Mouse (Mus musculus): ENCODE measurements around the gene Gm36028. TPM values are rescaled to one million over a fixed set of nuclear protein-coding genes. Genes with fewer than 3 reads are reported as not detected.
A peak's percentile ranks its signal among the peaks of the same experiment; 100 is the strongest.

Gm36028 gene
- total RNA-seq, 1 experiment from 2014 or later = 0.64 TPM

GRCm38 (mm10) chr16:37865841-37866240 lies 4.9 kb upstream of the Gm36028 start:
- no peak for ATAC-seq (replicated peaks; ENCODE audit: low read depth, poor library complexity, severe bottlenecking)

- no peak for ATAC-seq (replicated peaks; ENCODE audit: low read depth, poor library complexity, severe bottlenecking)
Observed at GRCm38 (mm10) chr16:37863876-37864275, 2.9 kb upstream of the Gm36028 start.

- no peak for ATAC-seq (replicated peaks; ENCODE audit: low read depth, poor library complexity, severe bottlenecking)
Observed at GRCm38 (mm10) chr16:37860213-37860612, 733 bp downstream of the Gm36028 start.

DNA sequence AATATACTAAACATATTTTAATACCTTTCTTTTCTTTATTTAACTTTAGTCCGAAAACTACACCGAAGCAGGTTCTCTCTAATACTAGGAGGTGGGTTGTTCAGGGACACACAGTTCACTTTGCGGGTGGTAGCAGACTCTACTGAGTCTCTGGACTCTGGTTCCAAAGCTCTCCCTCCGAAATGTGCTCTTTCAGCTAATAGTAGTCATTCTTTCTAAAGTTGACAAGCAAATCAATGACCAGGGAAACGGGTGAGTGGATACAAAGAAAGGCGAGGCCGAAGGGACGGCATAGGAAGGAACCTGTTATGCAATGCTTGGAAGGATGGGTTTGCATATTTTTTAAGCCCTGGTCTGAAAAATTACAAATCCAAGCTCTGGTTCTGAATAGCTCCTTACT lies 3.5 kb downstream of the Gm36028 start:
- no peak for ATAC-seq (replicated peaks; ENCODE audit: low read depth, poor library complexity, severe bottlenecking)

DNA sequence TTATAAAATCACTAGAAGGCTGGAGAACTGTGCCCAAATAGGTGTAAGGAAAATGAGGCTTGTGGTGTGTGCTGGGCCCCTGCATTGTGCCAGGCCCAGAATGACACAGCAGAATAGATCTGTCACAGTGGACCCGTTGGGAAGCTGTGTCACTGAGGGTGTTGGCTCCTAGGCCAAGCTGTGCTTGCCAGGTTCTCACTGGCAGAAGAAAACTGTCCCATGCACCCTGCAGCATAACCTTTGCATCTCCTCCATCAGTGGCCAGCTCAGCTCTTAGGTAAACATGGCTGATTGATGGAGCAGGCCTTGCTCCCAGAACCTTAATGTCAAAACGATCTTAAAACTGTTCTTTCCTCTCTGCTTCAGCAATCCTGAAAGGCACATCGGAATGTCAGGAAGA lies 4.6 kb downstream of the Gm36028 start:
- peak; percentile 74; the same call in 1 of the 2 replicates for ATAC-seq (replicated peaks; ENCODE audit: low read depth, poor library complexity, severe bottlenecking)

DNA sequence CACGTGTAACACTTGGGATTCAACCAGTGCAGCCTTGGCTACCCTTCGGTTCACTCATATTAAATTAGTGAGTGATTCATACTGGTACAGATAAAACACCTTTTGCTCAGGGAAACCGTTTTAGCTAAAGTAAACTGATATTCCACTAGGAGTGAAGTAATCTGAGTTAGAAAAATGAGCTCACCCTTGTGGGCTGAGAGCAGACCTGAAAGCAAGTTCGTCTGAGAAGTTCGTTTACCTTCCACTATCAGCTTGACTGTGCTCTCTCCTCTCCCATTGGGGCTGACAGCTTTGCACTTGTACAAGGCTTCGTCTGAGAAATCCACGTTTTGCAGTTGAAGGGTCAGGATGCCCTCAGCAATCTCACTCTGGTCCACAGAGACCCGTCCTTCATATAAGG lies 5.4 kb downstream of the Gm36028 start:
- no peak for ATAC-seq (replicated peaks; ENCODE audit: low read depth, poor library complexity, severe bottlenecking)

DNA sequence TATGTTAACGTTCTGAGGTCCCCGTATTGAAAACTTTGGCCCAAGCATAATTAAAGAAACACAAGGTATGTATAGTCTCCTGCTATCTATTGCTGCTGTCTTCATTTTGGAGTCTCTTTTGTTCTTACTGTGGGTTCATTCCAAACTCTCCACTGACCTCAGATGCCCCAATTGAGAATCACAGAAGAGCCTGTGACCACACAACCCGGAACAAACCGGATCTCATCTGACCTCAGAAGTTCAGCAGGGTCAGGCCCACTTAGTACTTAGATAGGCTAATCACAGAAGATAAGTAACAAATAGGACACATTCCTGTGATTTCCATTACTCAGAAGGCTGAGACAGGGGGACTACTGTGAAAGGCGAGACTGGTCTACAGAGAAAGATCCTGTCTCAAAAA lies 6.4 kb downstream of the Gm36028 start:
- ATAC-seq (replicated peaks; ENCODE audit: low read depth, poor library complexity, severe bottlenecking) = no peak; the same call in 1 of the 2 replicates

DNA sequence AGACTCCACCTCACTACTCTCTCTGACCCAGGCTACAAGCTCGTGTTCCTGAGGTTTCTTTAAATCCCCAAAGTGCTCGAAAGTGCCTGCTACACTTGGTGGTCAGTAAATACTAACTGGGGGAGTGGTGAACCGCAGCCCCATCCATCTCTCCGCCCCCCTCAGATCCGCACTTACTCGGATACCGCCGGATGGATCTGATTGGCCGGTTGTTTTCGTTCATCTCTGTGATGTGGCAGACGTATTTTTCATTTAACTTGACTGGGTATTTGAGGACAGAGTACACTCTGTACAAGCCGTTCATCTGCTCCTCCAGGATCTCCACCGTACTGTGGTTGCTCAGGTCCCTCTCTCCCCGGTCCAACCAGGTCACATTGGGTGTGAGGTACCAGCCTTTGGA lies 6.9 kb downstream of the Gm36028 start:
- ATAC-seq (replicated peaks; ENCODE audit: low read depth, poor library complexity, severe bottlenecking) = no peak

- ATAC-seq (replicated peaks; ENCODE audit: low read depth, poor library complexity, severe bottlenecking) = no peak
Observed at GRCm38 (mm10) chr16:37853279-37853678, 7.7 kb downstream of the Gm36028 start.

DNA sequence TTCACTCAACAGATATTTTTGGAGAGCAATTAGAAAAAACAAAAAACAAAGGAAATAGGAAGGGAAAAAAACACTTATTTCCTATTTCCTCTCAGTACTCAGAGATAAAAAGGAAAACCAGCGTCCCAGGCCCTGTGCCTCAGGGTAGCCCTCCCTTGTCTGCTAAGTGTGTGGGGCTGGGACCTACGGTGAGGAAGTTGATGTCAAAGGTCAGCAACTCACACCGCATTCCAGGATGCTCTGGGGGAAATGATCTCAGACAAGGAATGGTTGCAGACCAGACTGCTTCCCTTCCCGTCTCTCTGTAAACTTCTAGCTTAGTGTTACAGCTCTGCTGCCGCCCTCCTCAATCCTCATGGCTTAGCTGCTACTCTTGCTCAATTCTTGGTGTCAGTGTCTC lies 9.6 kb downstream of the Gm36028 start:
- no peak for ATAC-seq (replicated peaks; ENCODE audit: low read depth, poor library complexity, severe bottlenecking)

GRCm38 (mm10) chr16:37847081-37847480 lies 13.9 kb downstream of the Gm36028 start:
- no peak for ATAC-seq (replicated peaks; ENCODE audit: low read depth, poor library complexity, severe bottlenecking)

DNA sequence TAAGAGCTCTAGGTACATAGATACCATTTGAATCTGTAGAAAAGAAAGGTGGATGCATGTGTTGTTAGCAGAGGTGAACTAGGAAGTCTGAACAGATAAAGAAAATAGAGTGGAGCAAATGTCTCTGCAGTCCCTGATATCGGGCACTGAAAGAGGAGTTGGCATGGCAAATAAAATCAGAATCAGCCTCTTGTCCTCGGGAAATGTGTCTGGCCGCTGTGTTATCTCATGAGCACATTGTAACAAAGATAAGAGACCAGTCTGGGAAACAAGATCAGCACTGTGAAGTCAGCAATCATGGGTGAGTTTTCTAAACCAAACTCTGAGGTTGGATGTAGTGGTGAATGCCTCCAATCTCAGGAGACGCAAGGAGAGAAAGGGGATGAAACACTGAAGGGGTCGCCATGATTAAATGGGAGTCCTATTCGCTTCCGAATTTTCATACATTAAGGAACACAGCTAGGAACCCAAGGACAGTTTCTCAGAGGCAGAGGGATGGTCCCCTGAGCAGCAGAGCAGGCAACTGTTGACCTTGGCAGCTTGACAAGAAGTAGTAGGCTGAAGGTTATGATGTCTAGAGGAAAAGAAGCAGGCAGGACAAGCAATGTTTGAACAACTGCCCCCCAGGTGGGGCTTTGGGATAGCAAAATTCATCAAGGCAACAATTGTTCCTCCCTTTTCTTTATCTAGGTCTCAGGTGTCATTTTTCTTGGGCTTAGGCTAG lies 15.6 kb downstream of the Gm36028 start:
- no peak for ATAC-seq (replicated peaks; ENCODE audit: low read depth, poor library complexity, severe bottlenecking)

DNA sequence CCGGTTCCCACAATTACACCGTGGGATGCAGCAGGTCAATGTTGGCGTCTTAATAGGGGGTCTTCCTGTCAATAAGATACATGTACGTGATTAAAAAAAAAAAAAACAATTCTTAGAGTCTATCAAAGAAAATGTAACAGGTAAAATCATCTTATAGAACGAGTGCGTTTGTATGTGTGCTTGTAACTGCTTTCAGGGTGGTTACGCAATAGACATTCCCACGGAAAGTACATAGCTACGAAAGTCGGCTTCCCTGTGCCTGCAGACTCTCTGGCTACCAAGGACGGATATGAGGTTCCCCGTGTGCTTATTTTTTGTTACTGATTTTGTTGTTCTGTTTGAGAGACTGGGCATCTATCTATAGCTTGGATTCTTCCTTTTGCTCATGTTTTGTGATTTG lies 17.2 kb downstream of the Gm36028 start:
- no peak for ATAC-seq (replicated peaks; ENCODE audit: low read depth, poor library complexity, severe bottlenecking)

- no peak for ATAC-seq (replicated peaks; ENCODE audit: low read depth, poor library complexity, severe bottlenecking)
Observed at GRCm38 (mm10) chr16:37842439-37842838, 18.5 kb downstream of the Gm36028 start.

DNA sequence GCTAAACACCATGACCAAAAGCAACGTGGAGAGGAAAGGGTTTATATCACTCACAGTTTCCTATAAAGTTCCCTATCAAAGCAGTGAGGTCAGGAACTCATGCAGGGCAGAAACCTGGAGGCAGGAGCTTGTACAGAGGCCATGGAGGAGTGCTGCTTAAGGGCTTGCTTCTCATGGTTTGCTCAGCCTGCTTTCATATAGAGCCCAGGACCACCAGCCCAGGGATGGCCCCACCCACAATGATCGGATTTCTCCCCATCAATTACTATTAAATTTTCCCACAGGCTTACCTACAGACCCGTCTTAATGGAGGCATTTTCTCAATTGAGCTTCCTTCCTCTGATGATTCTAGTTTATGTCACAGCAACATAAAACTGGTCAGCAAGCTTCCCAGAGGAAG lies 23.4 kb downstream of the Gm36028 start:
- no peak for ATAC-seq (replicated peaks; ENCODE audit: low read depth, poor library complexity, severe bottlenecking)

- no peak for ATAC-seq (replicated peaks; ENCODE audit: low read depth, poor library complexity, severe bottlenecking)
Observed at GRCm38 (mm10) chr16:37831041-37831440, 29.9 kb downstream of the Gm36028 start.

- no peak for ATAC-seq (replicated peaks; ENCODE audit: low read depth, poor library complexity, severe bottlenecking)
Observed at GRCm38 (mm10) chr16:37826286-37826685, 34.7 kb downstream of the Gm36028 start.

- no peak for ATAC-seq (replicated peaks; ENCODE audit: low read depth, poor library complexity, severe bottlenecking)
Observed at GRCm38 (mm10) chr16:37824778-37825505, 36.0 kb downstream of the Gm36028 start.

DNA sequence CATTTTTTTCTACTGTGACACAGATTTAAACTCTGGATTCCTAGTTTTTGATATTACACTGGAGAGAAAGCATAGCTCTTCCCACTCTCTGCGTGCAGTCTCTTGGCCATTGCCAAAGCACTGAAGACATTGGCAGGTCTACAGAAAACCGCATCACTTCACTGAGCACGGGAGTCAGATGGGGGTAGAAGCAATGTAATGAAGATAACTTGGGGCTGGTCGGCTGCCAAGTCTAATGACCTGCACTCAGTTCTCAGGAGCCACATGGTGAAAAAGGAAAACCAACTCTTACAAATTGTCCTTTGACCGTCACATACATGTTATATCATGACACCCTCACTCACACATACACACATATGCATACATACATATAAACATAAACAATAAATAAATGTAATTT lies 37.0 kb downstream of the Gm36028 start:
- ATAC-seq (replicated peaks; ENCODE audit: low read depth, poor library complexity, severe bottlenecking) = no peak

- no peak for ATAC-seq (replicated peaks; ENCODE audit: low read depth, poor library complexity, severe bottlenecking)
Observed at GRCm38 (mm10) chr16:37817986-37818385, 43.0 kb downstream of the Gm36028 start.

DNA sequence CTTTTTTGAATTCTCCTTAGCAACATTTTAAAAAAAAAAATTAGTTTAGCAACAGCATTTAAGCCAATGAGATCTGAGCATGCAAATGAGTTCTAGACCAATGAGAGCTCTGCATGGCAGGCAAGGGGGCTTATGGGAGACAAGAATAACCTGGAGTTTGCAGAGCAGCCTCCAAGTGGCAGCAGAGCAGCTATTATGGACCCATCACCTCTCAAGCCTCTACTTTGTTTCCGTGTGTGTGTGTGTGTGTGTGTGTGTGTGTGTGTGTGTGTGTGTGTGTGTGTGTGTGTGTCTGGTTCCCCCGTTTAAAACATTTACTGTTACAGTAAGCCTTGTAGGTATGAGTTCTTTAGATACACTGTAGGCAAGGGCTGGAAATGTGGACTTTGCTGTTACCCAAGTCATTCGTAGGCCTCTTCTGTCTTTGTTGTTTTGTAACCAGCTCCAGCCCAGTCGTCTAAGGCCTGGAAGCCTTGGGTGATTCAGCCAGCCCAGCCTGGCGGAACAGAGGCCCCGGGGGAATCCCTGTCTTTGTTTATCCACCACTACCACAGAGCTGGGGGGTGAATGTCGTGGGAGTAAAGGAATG lies 46.5 kb downstream of the Gm36028 start:
- ATAC-seq (replicated peaks; ENCODE audit: low read depth, poor library complexity, severe bottlenecking) = peak; percentile 99
